Mouse (Mus musculus): ENCODE measurements at regions not wholly inside any gene's neighbourhood (a gene's known extent, or its start where the extent isn't known, plus 50 kb on each side); places are given as distances from the start of the nearest gene placed in this dataset.
A peak's percentile ranks its signal among the peaks of the same experiment; 100 is the strongest.

GRCm38 (mm10) chrX:99587284-99587683 lies 116.2 kb upstream of the Pja1 start:
- WGBS, result 56% methylated on average over 2 of the region's 2 CpGs
- Histone ChIP-seq H3K4me2 (replicated peaks) (no peak overlapping the region), H3K4me3 (replicated peaks) (no peak overlapping the region), H3K36me3 (no peaks in the 10 kb centered on the region), H3K4me1 (replicated peaks) (no peaks in the 10 kb centered on the region), H3K27ac (no peak overlapping the region), H3K9ac (no peak overlapping the region), H3K9me3 (no peaks in the 10 kb centered on the region), H3K27me3 (replicated peaks) (peaks cover 3% of the 10 kb centered on the region; the same call in 1 of the 2 replicates)
- ATAC-seq, result no peak

GRCm38 (mm10) chrX:99586282-99586681 lies 115.2 kb upstream of the Pja1 start:
- Histone ChIP-seq H3K27me3 (replicated peaks) (peaks cover 3% of the 10 kb centered on the region; the same call in 1 of the 2 replicates), H3K9ac (no peak overlapping the region), H3K4me1 (replicated peaks) (no peaks in the 10 kb centered on the region), H3K4me2 (replicated peaks) (no peak overlapping the region), H3K9me3 (no peaks in the 10 kb centered on the region), H3K4me3 (replicated peaks) (no peak overlapping the region), H3K27ac (no peak overlapping the region), H3K36me3 (no peaks in the 10 kb centered on the region)
- 68% methylated on average over 11 of the region's 11 CpGs for WGBS
- 0 out of 2 replicates have a peak, but pooled peaks have one; percentile 25 for ATAC-seq

- Histone ChIP-seq H3K27me3 (replicated peaks) (peaks cover 3% of the 10 kb centered on the region; the same call in 1 of the 2 replicates), H3K4me3 (replicated peaks) (no peak overlapping the region), H3K9me3 (no peaks in the 10 kb centered on the region), H3K36me3 (no peaks in the 10 kb centered on the region), H3K27ac (no peak overlapping the region), H3K4me1 (replicated peaks) (no peaks in the 10 kb centered on the region), H3K9ac (no peak overlapping the region), H3K4me2 (replicated peaks) (no peak overlapping the region)
- peak; percentile 80 for ATAC-seq
- 42% methylated on average over 3 of the region's 3 CpGs for WGBS
These were observed 114.6 kb upstream of the Pja1 start for GRCm38 (mm10) chrX:99585703-99586102.

GRCm38 (mm10) chrX:99582611-99583010 lies 111.5 kb upstream of the Pja1 start:
- Histone ChIP-seq H3K9me3 (no peaks in the 10 kb centered on the region), H3K4me2 (replicated peaks) (no peak overlapping the region), H3K9ac (no peak overlapping the region), H3K36me3 (no peaks in the 10 kb centered on the region), H3K4me1 (replicated peaks) (no peaks in the 10 kb centered on the region), H3K27me3 (replicated peaks) (peaks cover 6% of the 10 kb centered on the region), H3K27ac (no peak overlapping the region), H3K4me3 (replicated peaks) (no peak overlapping the region)
- WGBS, result 95% methylated on average over 9 of the region's 9 CpGs
- no peak for ATAC-seq

GRCm38 (mm10) chrX:99581632-99582466 lies 110.8 kb upstream of the Pja1 start:
- no peak overlapping the region for H3K27ac ChIP-seq
- no peak overlapping the region for H3K9ac ChIP-seq
- no peaks in the 10 kb centered on the region for H3K9me3 ChIP-seq
- H3K36me3 ChIP-seq, result no peaks in the 10 kb centered on the region
- no peak overlapping the region for H3K4me3 ChIP-seq (replicated peaks)
- ATAC-seq, result no peak
- 53% methylated on average over 10 of the region's 10 CpGs for WGBS
- no peak overlapping the region for H3K4me2 ChIP-seq (replicated peaks)
- H3K27me3 ChIP-seq (replicated peaks), result peaks cover 3% of the 10 kb centered on the region
- no peaks in the 10 kb centered on the region for H3K4me1 ChIP-seq (replicated peaks)

GRCm38 (mm10) chrX:99579206-99579605 lies 108.1 kb upstream of the Pja1 start:
- Histone ChIP-seq H3K4me3 (replicated peaks) (no peak overlapping the region), H3K27me3 (replicated peaks) (peaks cover 3% of the 10 kb centered on the region), H3K9ac (no peak overlapping the region), H3K9me3 (no peaks in the 10 kb centered on the region), H3K27ac (no peak overlapping the region), H3K36me3 (no peaks in the 10 kb centered on the region), H3K4me2 (replicated peaks) (no peak overlapping the region), H3K4me1 (replicated peaks) (no peaks in the 10 kb centered on the region)
- WGBS, result 48% methylated on average over 4 of the region's 4 CpGs
- no peak for ATAC-seq

GRCm38 (mm10) chrX:99578796-99579195 lies 107.7 kb upstream of the Pja1 start:
- H3K27me3 ChIP-seq (replicated peaks), result peaks cover 3% of the 10 kb centered on the region
- no peak overlapping the region for H3K4me2 ChIP-seq (replicated peaks)
- no peak for ATAC-seq
- no peaks in the 10 kb centered on the region for H3K9me3 ChIP-seq
- H3K4me1 ChIP-seq (replicated peaks), result no peaks in the 10 kb centered on the region
- no peaks in the 10 kb centered on the region for H3K36me3 ChIP-seq
- H3K27ac ChIP-seq, result no peak overlapping the region
- no peak overlapping the region for H3K9ac ChIP-seq
- 71% methylated on average over 2 of the region's 2 CpGs for WGBS
- no peak overlapping the region for H3K4me3 ChIP-seq (replicated peaks)

GRCm38 (mm10) chrX:99575105-99575504 lies 104.0 kb upstream of the Pja1 start:
- Histone ChIP-seq H3K9me3 (no peaks in the 10 kb centered on the region), H3K36me3 (no peaks in the 10 kb centered on the region), H3K4me3 (replicated peaks) (no peak overlapping the region), H3K27me3 (replicated peaks) (peaks cover 6% of the 10 kb centered on the region), H3K4me2 (replicated peaks) (no peak overlapping the region), H3K27ac (no peak overlapping the region), H3K9ac (no peak overlapping the region), H3K4me1 (replicated peaks) (no peaks in the 10 kb centered on the region)
- ATAC-seq, result peak; percentile 53
- 57% methylated on average over 5 of the region's 5 CpGs for WGBS

GRCm38 (mm10) chrX:99574441-99575103 lies 103.5 kb upstream of the Pja1 start:
- H3K27ac ChIP-seq, result no peak overlapping the region
- 40% methylated on average over 18 of the region's 18 CpGs for WGBS
- peak overlapping the region; percentile 23 for H3K4me3 ChIP-seq (replicated peaks)
- peak overlapping the region; percentile 49 for H3K4me2 ChIP-seq (replicated peaks)
- peak; percentile 63 for ATAC-seq
- no peaks in the 10 kb centered on the region for H3K4me1 ChIP-seq (replicated peaks)
- peaks cover 6% of the 10 kb centered on the region for H3K27me3 ChIP-seq (replicated peaks)
- no peak overlapping the region for H3K9ac ChIP-seq
- H3K36me3 ChIP-seq, result no peaks in the 10 kb centered on the region
- H3K9me3 ChIP-seq, result no peaks in the 10 kb centered on the region

- Histone ChIP-seq H3K4me2 (replicated peaks) (no peak overlapping the region), H3K9me3 (no peaks in the 10 kb centered on the region), H3K4me1 (replicated peaks) (0 out of 2 replicates have a peak, but pooled peaks cover 9% of the 10 kb centered on the region), H3K27me3 (replicated peaks) (peaks cover 11% of the 10 kb centered on the region), H3K9ac (no peak overlapping the region), H3K27ac (no peak overlapping the region), H3K36me3 (no peaks in the 10 kb centered on the region), H3K4me3 (replicated peaks) (no peak overlapping the region)
- 52% methylated on average over 5 of the region's 5 CpGs for WGBS
- no peak for ATAC-seq
These were observed 99.1 kb upstream of the Pja1 start for GRCm38 (mm10) chrX:99570161-99570560.

- no peak overlapping the region for H3K27ac ChIP-seq
- no peak overlapping the region for H3K4me3 ChIP-seq (replicated peaks)
- no peaks in the 10 kb centered on the region for H3K9me3 ChIP-seq
- H3K36me3 ChIP-seq, result no peaks in the 10 kb centered on the region
- no peak overlapping the region for H3K9ac ChIP-seq
- peak; percentile 41 for ATAC-seq
- H3K4me1 ChIP-seq (replicated peaks), result 0 out of 2 replicates have a peak, but pooled peaks cover 9% of the 10 kb centered on the region
- peak overlapping the region; percentile 42; the same call in 1 of the 2 replicates for H3K4me2 ChIP-seq (replicated peaks)
- 26% methylated on average over 10 of the region's 10 CpGs for WGBS
- peaks cover 14% of the 10 kb centered on the region for H3K27me3 ChIP-seq (replicated peaks)
These were observed 97.2 kb upstream of the Pja1 start for GRCm38 (mm10) chrX:99568244-99568643.

- H3K36me3 ChIP-seq, result no peaks in the 10 kb centered on the region
- H3K4me3 ChIP-seq (replicated peaks), result 0 out of 2 replicates have a peak overlapping the region, but pooled peaks have one; percentile 1
- peak overlapping the region; percentile 20; the same call in 1 of the 2 replicates for H3K9ac ChIP-seq
- peak; percentile 84 for ATAC-seq
- no peaks in the 10 kb centered on the region for H3K9me3 ChIP-seq
- WGBS, result 26% methylated on average over 28 of the region's 28 CpGs
- 0 out of 2 replicates have a peak, but pooled peaks cover 9% of the 10 kb centered on the region for H3K4me1 ChIP-seq (replicated peaks)
- peak overlapping the region; percentile 51 for H3K27ac ChIP-seq
- peaks cover 14% of the 10 kb centered on the region for H3K27me3 ChIP-seq (replicated peaks)
- peak overlapping the region; percentile 42 for H3K4me2 ChIP-seq (replicated peaks)
These were observed 96.5 kb upstream of the Pja1 start for GRCm38 (mm10) chrX:99567367-99568164.
